Mouse (Mus musculus): ENCODE data around the gene Opa1. TPM values are rescaled to one million over a fixed set of nuclear protein-coding genes. Genes with fewer than 3 reads are reported as not detected.

The Opa1 gene
- polyA plus RNA-seq, 1 experiment from 2014 or later: 45.4 TPM

GRCm38 (mm10) chr16:29686141-29686540 is 107.0 kb downstream of the Opa1 start:
- Histone ChIP-seq H3K36me3 (ENCODE audit: control insufficient read depth, insufficient read depth, low read length) (no peaks in the 10 kb centered on the region), H3K4me2 (ENCODE audit: low read depth, severe bottlenecking) (no peak overlapping the region), H3K27me3 (ENCODE audit: control insufficient read depth, insufficient read depth, low read length) (no peaks in the 10 kb centered on the region), H3K4me3 (ENCODE audit: low read depth, low read length) (no peak overlapping the region), H3K9ac (ENCODE audit: low read length) (no peak overlapping the region), H3K9me3 (ENCODE audit: control insufficient read depth, low read length) (no peaks in the 10 kb centered on the region), H3K27ac (replicated peaks; ENCODE audit: low read depth, low read length) (no peak overlapping the region), H3K4me1 (ENCODE audit: control insufficient read depth, insufficient read depth, low read length) (peaks cover 14% of the 10 kb centered on the region)
- 78% methylated on average over 6 of the region's 6 CpGs for WGBS
- DNase-seq (ENCODE audit: low spot score): no peak
- ATAC-seq (ENCODE audit: insufficient number of reproducible peaks, low FRiP score, low TSS enrichment, low read depth): no peak

- Histone ChIP-seq H3K27ac (replicated peaks; ENCODE audit: low read depth, low read length) (no peak overlapping the region), H3K4me2 (ENCODE audit: low read depth, severe bottlenecking) (no peak overlapping the region), H3K9me3 (ENCODE audit: control insufficient read depth, low read length) (no peaks in the 10 kb centered on the region), H3K9ac (ENCODE audit: low read length) (no peak overlapping the region), H3K4me1 (ENCODE audit: control insufficient read depth, insufficient read depth, low read length) (peaks cover 9% of the 10 kb centered on the region), H3K4me3 (ENCODE audit: low read depth, low read length) (no peak overlapping the region), H3K27me3 (ENCODE audit: control insufficient read depth, insufficient read depth, low read length) (no peaks in the 10 kb centered on the region), H3K36me3 (ENCODE audit: control insufficient read depth, insufficient read depth, low read length) (no peaks in the 10 kb centered on the region)
- no peak for DNase-seq (ENCODE audit: low spot score)
- no peak for ATAC-seq (ENCODE audit: insufficient number of reproducible peaks, low FRiP score, low TSS enrichment, low read depth)
- whole genome bisulfite sequencing: 44% methylated on average over 17 of the region's 17 CpGs
Measured at GRCm38 (mm10) chr16:29687987-29688885, 109.1 kb downstream of the Opa1 start.

GRCm38 (mm10) chr16:29689187-29689819 is 110.2 kb downstream of the Opa1 start:
- no peak overlapping the region for H3K27ac ChIP-seq (replicated peaks; ENCODE audit: low read depth, low read length)
- ATAC-seq (ENCODE audit: insufficient number of reproducible peaks, low FRiP score, low TSS enrichment, low read depth) (no peak), DNase-seq (ENCODE audit: low spot score) (no peak)
- H3K4me2 ChIP-seq (ENCODE audit: low read depth, severe bottlenecking): no peak overlapping the region
- peaks cover 3% of the 10 kb centered on the region; the same call in 1 of the 2 replicates for H3K4me1 ChIP-seq (ENCODE audit: control insufficient read depth, insufficient read depth, low read length)
- 47% methylated on average over 11 of the region's 11 CpGs for WGBS
- no peaks in the 10 kb centered on the region for H3K36me3 ChIP-seq (ENCODE audit: control insufficient read depth, insufficient read depth, low read length)
- no peak overlapping the region for H3K4me3 ChIP-seq (ENCODE audit: low read depth, low read length)
- H3K9ac ChIP-seq (ENCODE audit: low read length): no peak overlapping the region
- no peaks in the 10 kb centered on the region for H3K9me3 ChIP-seq (ENCODE audit: control insufficient read depth, low read length)
- no peaks in the 10 kb centered on the region for H3K27me3 ChIP-seq (ENCODE audit: control insufficient read depth, insufficient read depth, low read length)

- ATAC-seq (ENCODE audit: insufficient number of reproducible peaks, low FRiP score, low TSS enrichment, low read depth) (no peak), DNase-seq (ENCODE audit: low spot score) (no peak)
- H3K27ac ChIP-seq (replicated peaks; ENCODE audit: low read depth, low read length): no peak overlapping the region
- H3K4me3 ChIP-seq (ENCODE audit: low read depth, low read length): no peak overlapping the region
- no peaks in the 10 kb centered on the region for H3K36me3 ChIP-seq (ENCODE audit: control insufficient read depth, insufficient read depth, low read length)
- peaks cover under 1% of the 10 kb centered on the region; the same call in 1 of the 2 replicates for H3K4me1 ChIP-seq (ENCODE audit: control insufficient read depth, insufficient read depth, low read length)
- no peaks in the 10 kb centered on the region for H3K9me3 ChIP-seq (ENCODE audit: control insufficient read depth, low read length)
- 59% methylated on average over 5 of the region's 5 CpGs for WGBS
- no peaks in the 10 kb centered on the region for H3K27me3 ChIP-seq (ENCODE audit: control insufficient read depth, insufficient read depth, low read length)
- no peak overlapping the region for H3K4me2 ChIP-seq (ENCODE audit: low read depth, severe bottlenecking)
- no peak overlapping the region for H3K9ac ChIP-seq (ENCODE audit: low read length)
Measured at GRCm38 (mm10) chr16:29693025-29693682, 114.0 kb downstream of the Opa1 start.

GRCm38 (mm10) chr16:29693791-29694419 is 114.8 kb downstream of the Opa1 start:
- no peak overlapping the region for H3K9ac ChIP-seq (ENCODE audit: low read length)
- H3K36me3 ChIP-seq (ENCODE audit: control insufficient read depth, insufficient read depth, low read length): no peaks in the 10 kb centered on the region
- no peaks in the 10 kb centered on the region for H3K27me3 ChIP-seq (ENCODE audit: control insufficient read depth, insufficient read depth, low read length)
- no peak overlapping the region for H3K4me3 ChIP-seq (ENCODE audit: low read depth, low read length)
- no peaks in the 10 kb centered on the region for H3K4me1 ChIP-seq (ENCODE audit: control insufficient read depth, insufficient read depth, low read length)
- WGBS: 76% methylated on average over 6 of the region's 6 CpGs
- H3K4me2 ChIP-seq (ENCODE audit: low read depth, severe bottlenecking): no peak overlapping the region
- ATAC-seq (ENCODE audit: insufficient number of reproducible peaks, low FRiP score, low TSS enrichment, low read depth) (no peak), DNase-seq (ENCODE audit: low spot score) (no peak)
- H3K27ac ChIP-seq (replicated peaks; ENCODE audit: low read depth, low read length): no peak overlapping the region
- no peaks in the 10 kb centered on the region for H3K9me3 ChIP-seq (ENCODE audit: control insufficient read depth, low read length)

GRCm38 (mm10) chr16:29694420-29694959 is 115.4 kb downstream of the Opa1 start:
- no peak for ATAC-seq (ENCODE audit: insufficient number of reproducible peaks, low FRiP score, low TSS enrichment, low read depth)
- Histone ChIP-seq H3K9ac (ENCODE audit: low read length) (no peak overlapping the region), H3K4me3 (ENCODE audit: low read depth, low read length) (no peak overlapping the region), H3K9me3 (ENCODE audit: control insufficient read depth, low read length) (no peaks in the 10 kb centered on the region), H3K4me2 (ENCODE audit: low read depth, severe bottlenecking) (no peak overlapping the region), H3K36me3 (ENCODE audit: control insufficient read depth, insufficient read depth, low read length) (no peaks in the 10 kb centered on the region), H3K27ac (replicated peaks; ENCODE audit: low read depth, low read length) (no peak overlapping the region), H3K4me1 (ENCODE audit: control insufficient read depth, insufficient read depth, low read length) (no peaks in the 10 kb centered on the region), H3K27me3 (ENCODE audit: control insufficient read depth, insufficient read depth, low read length) (no peaks in the 10 kb centered on the region)
- 65% methylated on average over 9 of the region's 9 CpGs for WGBS
- no peak for DNase-seq (ENCODE audit: low spot score)
